Mouse (Mus musculus): Measurements from ENCODE around the gene Kdm2a. TPM values are rescaled to one million over a fixed set of nuclear protein-coding genes. Genes with fewer than 3 reads are reported as not detected.

Gene Kdm2a
- polyA plus RNA-seq, 1 experiment from 2014 or later = 61.6 TPM

Other genes with a start within 250 kb of the Kdm2a start
- 128 and 135 TPM in 2 replicates for gene Coro1b, start 249.7 kb downstream of the Kdm2a start, polyA plus RNA-seq (2016; fragmentation: Nextera tagmentation; extraction: Ambion mirVana)
- 0.89 and 2.1 TPM in 2 replicates for gene Ptprcap, start 244.7 kb downstream of the Kdm2a start, polyA plus RNA-seq (2016; fragmentation: Nextera tagmentation; extraction: Ambion mirVana)
- gene Rps6kb2, start 234.9 kb downstream of the Kdm2a start, polyA plus RNA-seq (2016; fragmentation: Nextera tagmentation; extraction: Ambion mirVana) = 59.7 and 71.7 TPM in 2 replicates
- 2.6 and 3.7 TPM in 2 replicates for gene Carns1, start 222.8 kb downstream of the Kdm2a start, polyA plus RNA-seq (2016; fragmentation: Nextera tagmentation; extraction: Ambion mirVana)
- 1.2 and 1.9 TPM in 2 replicates for gene Tbc1d10c, start 207.0 kb downstream of the Kdm2a start, polyA plus RNA-seq (2016; fragmentation: Nextera tagmentation; extraction: Ambion mirVana)
- 782 and 783 TPM in 2 replicates for gene Ppp1ca, start 206.2 kb downstream of the Kdm2a start, polyA plus RNA-seq (2016; fragmentation: Nextera tagmentation; extraction: Ambion mirVana)
- gene Rad9a, start 196.6 kb downstream of the Kdm2a start, polyA plus RNA-seq (2016; fragmentation: Nextera tagmentation; extraction: Ambion mirVana) = 42.7 and 45.2 TPM in 2 replicates
- gene Clcf1, start 184.0 kb downstream of the Kdm2a start, polyA plus RNA-seq (2016; fragmentation: Nextera tagmentation; extraction: Ambion mirVana) = 8.5 and 9.7 TPM in 2 replicates
- gene AC109138.7, start 183.9 kb downstream of the Kdm2a start, polyA plus RNA-seq (2016; fragmentation: Nextera tagmentation; extraction: Ambion mirVana) = not detected in 2 replicates
- 14.9 and 21.6 TPM in 2 replicates for gene Pold4, start 166.4 kb downstream of the Kdm2a start, polyA plus RNA-seq (2016; fragmentation: Nextera tagmentation; extraction: Ambion mirVana)
- gene Ssh3, start 129.1 kb downstream of the Kdm2a start, polyA plus RNA-seq (2016; fragmentation: Nextera tagmentation; extraction: Ambion mirVana) = 11.1 and 11.5 TPM in 2 replicates
- 11.0 and 13.4 TPM in 2 replicates for gene Ankrd13d, start 115.1 kb downstream of the Kdm2a start, polyA plus RNA-seq (2016; fragmentation: Nextera tagmentation; extraction: Ambion mirVana)
- 15.0 and 19.0 TPM in 2 replicates for gene Grk2, start 92.1 kb downstream of the Kdm2a start, polyA plus RNA-seq (2016; fragmentation: Nextera tagmentation; extraction: Ambion mirVana)
- 36.6 and 47.2 TPM in 2 replicates for gene Rhod, start 41.1 kb upstream of the Kdm2a start, polyA plus RNA-seq (2016; fragmentation: Nextera tagmentation; extraction: Ambion mirVana)
- 2.1 and 2.3 TPM in 2 replicates for gene Syt12, start 79.2 kb upstream of the Kdm2a start, polyA plus RNA-seq (2016; fragmentation: Nextera tagmentation; extraction: Ambion mirVana)
- gene 2010003K11Rik, start 100.3 kb upstream of the Kdm2a start, polyA plus RNA-seq (2016; fragmentation: Nextera tagmentation; extraction: Ambion mirVana) = not detected in 2 replicates
- gene Pcx, start 112.2 kb upstream of the Kdm2a start, polyA plus RNA-seq (2016; fragmentation: Nextera tagmentation; extraction: Ambion mirVana) = 30.6 and 32.1 TPM in 2 replicates
- gene Lrfn4, start 217.4 kb upstream of the Kdm2a start, polyA plus RNA-seq (2016; fragmentation: Nextera tagmentation; extraction: Ambion mirVana) = 15.1 and 16.3 TPM in 2 replicates
- gene Rce1, start 227.4 kb upstream of the Kdm2a start, polyA plus RNA-seq (2016; fragmentation: Nextera tagmentation; extraction: Ambion mirVana) = 64.6 and 67.9 TPM in 2 replicates

All from embryonic facial prominence, embryonic 12.5 days (tissue).